Comparison of ENCODE assay signal across 10 mouse cellular contexts in the genomic region with DNA sequence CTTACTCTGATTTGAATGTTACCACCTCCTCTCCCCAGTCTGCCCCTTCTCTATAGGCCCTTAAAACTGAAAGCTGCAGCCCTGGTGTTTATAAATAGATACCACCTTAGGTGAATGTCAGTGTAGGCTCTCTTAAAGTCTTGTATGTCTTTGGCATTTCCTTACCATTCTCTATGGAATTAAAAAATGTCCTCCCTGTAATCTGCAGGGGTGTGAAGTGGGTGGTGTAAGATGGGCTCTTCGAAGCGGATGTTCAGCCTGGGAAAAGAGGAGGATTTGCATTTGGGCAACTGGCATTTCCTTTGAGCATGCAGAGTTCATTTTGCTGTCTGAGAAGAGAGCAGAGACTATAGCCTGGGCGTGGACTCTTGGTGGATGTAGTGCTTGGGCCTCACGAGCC.
"Had no signal": no experiment of that assay in that cellular context is flagged by ENCODE, and none has a peak within 500 bp of the region (broad histone marks: within the 10 kb centered on the region; RNA-seq: fewer than 3 reads in every experiment).

No protein-coding gene starts in this region.

- DNase-seq: kidney, adult 2 months; kidney, postnatal 25 days; layer of hippocampus, adult 9-11 months; liver, embryonic 13.5 days; lung, adult 2 months; lung, postnatal 14 days; lung, postnatal 4 days; midbrain, embryonic 14.5 days; right cerebral cortex, postnatal 4 days; thymus, postnatal 25 days had no signal
